Mouse (Mus musculus) ES-E14 (cell line): ENCODE measurements around the gene Pkd2l1.

Source experiments
- CHD2 ChIP-seq: IDR thresholded peaks from 2 replicates; pipeline ENCODE4 v1.6.1; 2014; ENCODE audit warnings: mild to moderate bottlenecking, low read depth, low read length, inconsistent platforms
- MAFK ChIP-seq: IDR thresholded peaks from 2 replicates; pipeline ENCODE4 v1.6.1; 2014; ENCODE audit warnings: mild to moderate bottlenecking, low read depth, low read length, inconsistent platforms; ENCODE audit not compliant: insufficient read depth
- ZNF384 ChIP-seq: IDR thresholded peaks from 2 replicates; pipeline ENCODE4 v1.6.1; 2012; ENCODE audit warnings: low read depth, low read length, inconsistent platforms

DNA sequence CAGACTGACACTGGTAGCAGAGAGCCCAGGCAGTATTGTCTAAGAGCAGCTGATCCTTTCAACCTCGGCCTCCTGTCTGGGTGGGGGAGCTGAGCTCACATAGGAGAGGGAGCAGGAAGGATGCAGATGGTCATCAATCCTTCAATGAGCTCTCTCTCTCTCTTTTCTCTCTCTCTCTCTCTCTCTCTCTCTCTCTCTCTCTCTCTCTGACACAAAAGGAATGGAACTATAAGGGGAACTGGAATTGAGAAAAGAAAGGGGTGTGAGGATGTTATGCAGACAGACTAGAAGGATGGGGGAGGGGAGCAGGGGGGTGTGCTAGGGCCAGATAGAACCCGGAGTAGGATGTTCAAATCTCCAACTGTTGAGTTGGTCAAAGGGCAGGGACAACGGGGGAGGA lies at the start of gene Pkd2l1:
- TF ChIP-seq ZNF384 (no peak), MAFK (no peak), CHD2 (no peak)
